Mouse (Mus musculus): Measurements from ENCODE around the gene Gjb4. TPM values are rescaled to one million over a fixed set of nuclear protein-coding genes. Genes with fewer than 3 reads are reported as not detected.

The Gjb4 gene
- total RNA-seq, 2 experiments from 2014 or later, result not detected

- peak in 1 of 2 experiments; percentile 51 for DNase-seq (ENCODE audit: low spot score in 2 of 2)
- intact Hi-C loops (cut with DNase I), result no loop called here
These were observed 915 bp upstream of the Gjb4 start for GRCm38 (mm10) chr4:127354506-127355485.

DNA sequence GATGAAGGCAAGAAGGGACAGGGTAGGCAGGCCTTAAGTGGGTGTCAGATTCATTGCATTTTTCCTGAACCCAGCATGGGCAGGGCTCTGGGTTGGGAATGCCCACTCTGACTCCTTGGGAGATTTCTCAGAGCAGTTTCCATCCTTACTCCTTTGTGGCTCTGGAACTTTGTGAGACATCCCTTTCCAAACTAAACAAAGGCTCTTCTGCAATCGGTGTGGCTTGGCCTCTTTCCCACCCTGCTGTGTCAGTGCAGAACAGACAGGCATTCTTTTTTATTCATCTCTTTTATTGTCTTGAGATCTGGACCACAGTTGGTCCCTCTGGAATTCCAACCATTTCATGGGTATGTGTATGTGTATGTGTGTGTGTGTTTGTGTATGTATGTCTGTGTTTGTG is 1.3 kb downstream of the Gjb4 start:
- DNase-seq (ENCODE audit: low spot score in 2 of 2), result no peak
- intact Hi-C loops (cut with DNase I), result no loop called here

DNA sequence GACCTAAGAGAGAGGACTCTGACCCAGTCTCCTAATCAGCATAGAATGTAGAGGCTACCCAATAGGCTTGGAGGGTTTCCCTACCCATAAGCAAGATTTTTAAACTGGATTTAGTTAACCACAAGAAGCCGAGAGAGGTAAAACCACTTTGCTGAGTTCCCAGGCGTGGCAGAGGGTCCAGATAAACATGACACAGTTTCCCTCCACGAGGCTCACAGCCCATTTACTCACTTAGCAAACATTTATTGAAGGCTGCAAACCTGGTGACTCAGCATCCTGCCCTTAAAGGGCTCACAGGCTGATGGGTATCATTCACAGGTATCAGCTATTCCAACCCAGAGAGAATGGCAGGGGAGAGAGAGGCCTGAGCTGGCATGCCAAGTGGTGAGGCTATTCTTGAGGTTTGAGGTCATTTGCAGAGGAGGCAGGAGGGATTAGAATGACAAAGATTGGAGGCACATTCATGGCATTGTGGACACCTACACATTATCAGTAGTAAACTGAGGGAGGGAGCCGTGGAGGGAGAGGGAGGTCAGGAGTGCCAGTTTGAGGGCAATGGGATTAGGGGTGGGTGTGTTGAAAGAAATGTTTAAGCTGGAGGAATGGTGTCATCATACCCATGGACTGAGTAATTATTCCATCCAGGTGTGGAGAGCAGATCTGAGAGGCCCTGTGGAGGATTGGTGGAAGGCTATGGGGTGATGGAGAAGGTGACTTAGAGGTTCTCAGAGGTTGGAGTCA is 4.2 kb downstream of the Gjb4 start:
- intact Hi-C loops (cut with DNase I), result no loop called here
- DNase-seq (ENCODE audit: low spot score in 2 of 2), result no peak

GRCm38 (mm10) chr4:127345000-127345399 is 8.9 kb downstream of the Gjb4 start:
- intact Hi-C loops (cut with DNase I), result no loop called here
- no peak for DNase-seq (ENCODE audit: low spot score in 2 of 2)

- intact Hi-C loops (cut with DNase I), result no loop called here
- DNase-seq (ENCODE audit: low spot score in 2 of 2), result no peak
These were observed 12.5 kb downstream of the Gjb4 start for GRCm38 (mm10) chr4:127341372-127341771.

DNA sequence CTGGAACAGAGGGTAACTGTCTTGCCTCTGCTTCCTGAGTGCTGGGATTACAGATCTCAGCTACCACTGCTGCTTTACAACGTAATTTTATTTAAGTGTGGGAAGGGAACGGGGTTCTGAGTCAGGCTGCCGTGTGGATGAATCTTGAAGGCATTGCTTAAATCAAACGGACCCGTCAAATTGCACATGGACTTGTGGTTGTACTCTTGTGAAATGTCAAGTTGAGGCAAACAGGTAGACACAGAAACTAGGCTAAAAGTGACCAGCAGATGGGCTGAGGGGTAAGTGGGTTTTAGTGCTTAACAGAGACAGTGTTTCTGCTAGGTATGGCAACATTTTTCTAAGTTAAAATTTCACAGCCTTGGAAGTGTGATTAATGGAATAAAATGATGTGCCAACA is 16.2 kb downstream of the Gjb4 start:
- DNase-seq (ENCODE audit: low spot score in 2 of 2), result no peak
- intact Hi-C loops (cut with DNase I), result no loop called here

GRCm38 (mm10) chr4:127334870-127335504 is 18.9 kb downstream of the Gjb4 start:
- DNase-seq (ENCODE audit: low spot score in 2 of 2), result no peak
- intact Hi-C loops (cut with DNase I), result no loop called here

- no peak for DNase-seq (ENCODE audit: low spot score in 2 of 2)
- intact Hi-C loops (cut with DNase I), result no loop called here
These were observed 22.7 kb downstream of the Gjb4 start for GRCm38 (mm10) chr4:127331171-127331570.

DNA sequence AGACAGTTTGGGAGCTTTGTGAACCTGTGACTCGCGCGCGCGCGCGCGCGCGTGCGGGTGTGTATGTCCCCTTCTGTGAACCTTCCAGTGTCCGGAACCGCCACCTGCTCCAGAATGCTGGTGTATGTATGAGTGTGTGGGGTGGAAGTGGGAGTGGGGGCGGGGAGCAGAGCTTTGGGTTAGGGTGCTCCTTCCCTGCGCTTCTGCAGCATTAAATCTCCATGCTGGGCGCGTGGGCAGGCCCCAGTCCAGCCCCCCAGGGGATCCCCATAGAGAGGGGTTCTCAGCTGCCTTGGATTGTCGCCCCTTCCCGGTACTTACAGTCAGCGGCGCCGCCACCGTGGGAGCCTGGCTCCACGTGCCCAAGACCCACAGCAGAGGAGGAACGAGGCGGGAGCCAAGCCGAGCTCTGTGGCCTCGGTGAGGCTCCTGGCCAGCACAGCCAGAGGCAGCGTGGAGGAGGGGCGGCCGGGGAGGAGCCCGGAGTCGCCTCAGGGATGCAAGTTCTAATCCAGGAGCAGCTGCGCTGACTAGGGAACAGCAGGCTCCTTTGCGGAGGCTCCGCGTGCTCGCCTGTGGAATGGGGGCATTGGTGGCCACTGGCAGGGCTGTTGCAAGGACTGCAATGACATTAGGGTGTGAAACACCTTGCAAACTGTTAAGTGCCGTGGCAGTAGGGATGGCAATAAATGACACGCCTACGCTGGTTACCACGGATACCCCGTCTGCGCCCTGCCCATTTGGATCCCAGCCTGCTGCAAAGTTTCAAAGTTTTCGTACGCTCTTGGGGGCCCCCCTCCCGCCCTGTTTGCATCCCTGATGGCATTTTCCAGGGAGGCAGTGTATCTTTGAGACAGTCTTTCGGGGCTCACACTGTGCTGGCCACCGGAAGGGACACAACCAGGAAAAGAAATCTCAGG is 23.4 kb downstream of the Gjb4 start, which contains the start of gene Gjb3:
TSS of gene Gjb3 (minus strand) at position 664 of the 920 bp plus-strand sequence.
- intact Hi-C loops (cut with DNase I), result no loop called here
- DNase-seq (ENCODE audit: low spot score in 2 of 2), result peak in 1 of 2 experiments; percentile 21

DNA sequence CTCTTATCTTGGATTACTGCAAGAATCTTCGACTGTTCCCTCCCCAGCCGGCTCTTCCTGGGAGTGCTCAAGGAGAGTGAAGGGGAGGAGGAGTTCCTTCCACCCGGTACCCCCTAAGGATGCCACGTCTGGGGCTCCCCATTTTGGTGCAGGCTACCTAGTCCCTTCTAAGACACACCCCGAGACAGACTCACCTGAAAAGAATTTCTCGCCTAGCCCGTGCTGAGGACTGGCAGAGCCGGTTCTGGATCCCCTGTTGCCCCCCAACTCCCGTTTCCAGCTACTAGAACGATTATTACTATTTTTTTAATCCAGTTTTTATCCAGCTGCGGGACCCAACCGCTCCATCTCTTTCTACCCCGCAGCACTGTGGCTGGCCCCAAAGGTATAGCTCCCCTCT is 24.1 kb downstream of the Gjb4 start:
- DNase-seq (ENCODE audit: low spot score in 2 of 2), result no peak
- intact Hi-C loops (cut with DNase I), result no loop called here

DNA sequence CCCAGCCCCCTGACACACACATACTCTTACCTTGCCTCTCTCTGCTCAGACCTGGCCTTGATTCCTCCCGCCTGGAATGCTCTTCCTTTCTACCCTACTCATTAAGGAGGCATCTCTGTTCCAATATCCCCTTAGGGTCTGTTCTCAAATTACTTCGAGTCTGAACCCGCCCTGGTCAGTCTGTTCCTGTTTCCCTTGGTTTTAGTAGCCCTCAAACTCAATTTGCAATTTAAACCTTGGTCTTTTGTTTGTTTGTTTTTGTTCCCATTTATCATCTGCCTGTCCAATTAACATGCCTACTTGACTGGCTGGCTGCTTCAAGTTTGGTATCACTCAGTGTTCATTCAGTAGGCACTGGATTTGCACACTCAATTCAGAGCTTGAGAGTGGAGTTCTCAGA is 24.8 kb downstream of the Gjb4 start:
- DNase-seq (ENCODE audit: low spot score in 2 of 2), result no peak
- intact Hi-C loops (cut with DNase I), result no loop called here

GRCm38 (mm10) chr4:127328378-127328777 is 25.5 kb downstream of the Gjb4 start:
- DNase-seq (ENCODE audit: low spot score in 2 of 2), result no peak
- intact Hi-C loops (cut with DNase I), result no loop called here

DNA sequence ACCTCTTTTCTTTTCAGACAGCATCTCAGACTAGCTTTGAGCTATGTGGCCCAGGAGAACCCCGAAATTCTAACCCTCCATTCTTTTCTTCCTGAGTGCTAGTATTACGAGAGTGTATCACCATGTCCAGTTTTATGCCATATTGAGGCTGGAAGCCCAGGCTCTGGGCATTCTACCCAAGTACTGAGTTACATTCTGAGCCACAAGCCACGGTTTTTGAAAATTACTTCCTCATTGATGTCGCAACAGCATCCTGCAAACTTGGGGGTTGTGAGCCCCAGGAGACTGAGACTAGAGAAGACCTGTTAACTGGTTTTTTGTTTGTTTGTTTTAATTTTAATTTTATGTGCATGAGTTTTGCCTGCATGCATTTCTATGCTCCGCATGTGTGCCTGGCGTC is 26.1 kb downstream of the Gjb4 start:
- intact Hi-C loops (cut with DNase I), result no loop called here
- DNase-seq (ENCODE audit: low spot score in 2 of 2), result no peak

GRCm38 (mm10) chr4:127327258-127327657 is 26.6 kb downstream of the Gjb4 start:
- DNase-seq (ENCODE audit: low spot score in 2 of 2), result no peak
- intact Hi-C loops (cut with DNase I), result no loop called here

DNA sequence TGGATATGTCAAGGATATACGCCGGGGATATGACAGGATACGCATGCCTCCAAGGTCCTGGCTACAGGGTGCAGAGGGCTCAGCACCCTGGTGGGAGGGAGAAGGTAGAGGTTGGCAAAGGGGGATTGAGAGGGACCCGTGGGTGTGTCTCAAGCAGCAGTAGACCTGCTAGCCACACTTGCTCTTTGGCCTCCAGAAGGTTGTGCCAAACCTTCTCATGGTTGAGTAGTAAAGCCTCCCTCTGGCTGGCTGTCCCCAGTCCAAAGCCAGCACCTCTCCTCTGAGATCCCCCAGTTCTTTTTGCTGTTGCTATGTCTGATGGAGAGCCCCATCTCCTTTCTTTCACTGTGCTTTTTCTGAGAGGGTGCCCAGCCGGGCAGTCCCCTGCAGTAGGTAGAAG is 28.6 kb downstream of the Gjb4 start:
- intact Hi-C loops (cut with DNase I), result no loop called here
- DNase-seq (ENCODE audit: low spot score in 2 of 2), result no peak

- DNase-seq (ENCODE audit: low spot score in 2 of 2), result peak; percentile 77 to 80
- intact Hi-C loops (cut with DNase I), result loop anchor here (5.0 kb wide), 1 partner anchor 272 kb away; no protein-coding TSS in a partner anchor
These were observed 29.1 kb downstream of the Gjb4 start for GRCm38 (mm10) chr4:127324759-127325158.

GRCm38 (mm10) chr4:127324296-127324695 is 29.6 kb downstream of the Gjb4 start:
- intact Hi-C loops (cut with DNase I), result loop anchor here (5.0 kb wide), 1 partner anchor 272 kb away; no protein-coding TSS in a partner anchor
- no peak for DNase-seq (ENCODE audit: low spot score in 2 of 2)

GRCm38 (mm10) chr4:127323651-127324050 is 30.2 kb downstream of the Gjb4 start:
- intact Hi-C loops (cut with DNase I), result loop anchor here (5.0 kb wide), 1 partner anchor 271 kb away; no protein-coding TSS in a partner anchor
- DNase-seq (ENCODE audit: low spot score in 2 of 2), result no peak

GRCm38 (mm10) chr4:127319613-127320012 is 34.3 kb downstream of the Gjb4 start:
- peak; percentile 55 to 72 for DNase-seq (ENCODE audit: low spot score in 2 of 2)
- intact Hi-C loops (cut with DNase I), result loop anchor here (2.0 to 10.0 kb wide), 4 partner anchors 69 to 765 kb away; partner anchors contain the start of genes Clspn and Dlgap3
